Mouse (Mus musculus) limb, embryonic 13.5 days (tissue): ENCODE measurements around the gene Nodal. TPM values are rescaled to one million over a fixed set of nuclear protein-coding genes. Genes with fewer than 3 reads are reported as not detected.

Source experiments
- ATAC-seq: fragments of 200-750 bp; cut with Nextera tagmentation; 2 replicates; pipeline ENCODE4 v1.8.0; 2017; ENCODE audit warnings: low read depth, moderate number of reproducible peaks, moderate TSS enrichment; ENCODE audit not compliant: low FRiP score
- H3K27ac ChIP-seq: fragments of 300-500 bp; sonication (generic); 2 replicates; pipeline ENCODE4 v1.5.1; 2015; ENCODE audit warnings: inconsistent platforms, mild to moderate bottlenecking, moderate library complexity
- H3K27me3 ChIP-seq: fragments of 300-500 bp; sonication (generic); 2 replicates; pipeline ENCODE4 v1.6.1; 2015; ENCODE audit warnings: mild to moderate bottlenecking, inconsistent platforms
- H3K36me3 ChIP-seq: fragments of 300-500 bp; sonication (generic); 2 replicates; pipeline ENCODE4 v1.6.1; 2015; ENCODE audit warnings: inconsistent platforms, mild to moderate bottlenecking, moderate library complexity
- H3K4me1 ChIP-seq: fragments of 300-500 bp; sonication (generic); 2 replicates; pipeline ENCODE4 v1.6.1; 2015; ENCODE audit warnings: inconsistent platforms
- H3K4me2 ChIP-seq: fragments of 300-500 bp; sonication (generic); replicated peaks from 2 replicates; pipeline ENCODE4 v1.6.1; 2015; ENCODE audit warnings: inconsistent platforms, mild to moderate bottlenecking, moderate library complexity
- H3K4me3 ChIP-seq: fragments of 300-500 bp; sonication (generic); 2 replicates; pipeline ENCODE4 v1.5.1; 2015; ENCODE audit warnings: moderate library complexity, mild to moderate bottlenecking, inconsistent platforms
- H3K9ac ChIP-seq: fragments of 300-500 bp; sonication (generic); 2 replicates; pipeline ENCODE4 v1.6.1; 2015; ENCODE audit warnings: mild to moderate bottlenecking, inconsistent platforms
- H3K9me3 ChIP-seq: fragments of 300-500 bp; sonication (generic); 2 replicates; pipeline ENCODE4 v1.6.1; 2016; ENCODE audit warnings: inconsistent platforms
- WGBS: fragments of 180-500 bp; shearing (Covaris S2); methylation state at CpG from one replicate; pipeline ENCODE4 v1.1.7; 2015; 5-methylcytosine and 5-hydroxymethylcytosine counted together
- polyA plus RNA-seq: library from polyadenylated mRNA; unstranded; fragments of >200 nt; fragmentation: Nextera tagmentation; extraction: Ambion mirVana; gene quantifications from 2 replicates; pipeline ENCODE4 v1.2.1, GENCODE M21; 2015

Gene Nodal
- polyA plus RNA-seq, 1 experiment from 2014 or later: 0.19 TPM

DNA sequence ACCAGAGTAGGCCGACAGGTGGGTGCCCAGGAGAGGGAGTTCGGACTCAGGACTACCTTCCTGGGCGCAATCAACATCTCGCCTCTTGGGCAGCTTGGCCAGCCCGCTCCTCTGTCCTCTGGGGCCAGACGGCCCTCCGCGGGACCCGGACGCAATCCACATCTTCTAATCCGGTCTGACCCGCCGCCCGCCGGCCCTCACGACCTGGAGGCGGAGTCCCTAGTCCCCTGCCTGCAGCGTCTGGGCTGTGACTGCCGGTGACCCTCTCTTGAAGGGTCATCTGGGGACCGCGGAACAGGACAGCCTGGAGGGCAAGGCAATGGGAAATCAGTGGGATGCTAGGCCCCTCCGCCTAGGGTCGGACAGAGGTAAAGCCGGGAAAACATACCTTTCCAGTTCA lies 1.4 kb downstream of the Nodal start:
- H3K27me3 ChIP-seq: peaks cover 70% of the 10 kb centered on the region
- no peaks in the 10 kb centered on the region for H3K9me3 ChIP-seq
- no peak overlapping the region for H3K27ac ChIP-seq
- peaks cover 16% of the 10 kb centered on the region for H3K4me1 ChIP-seq
- no peak overlapping the region for H3K4me2 ChIP-seq
- H3K4me3 ChIP-seq: no peak overlapping the region
- no peak overlapping the region for H3K9ac ChIP-seq
- WGBS: 3% methylated on average over 24 of the region's 24 CpGs
- ATAC-seq: no peak
- no peaks in the 10 kb centered on the region for H3K36me3 ChIP-seq

- H3K9me3 ChIP-seq: no peaks in the 10 kb centered on the region
- no peak overlapping the region for H3K4me3 ChIP-seq
- H3K36me3 ChIP-seq: no peaks in the 10 kb centered on the region
- no peak overlapping the region for H3K4me2 ChIP-seq
- no peak overlapping the region for H3K9ac ChIP-seq
- WGBS: 69% methylated on average over 4 of the region's 4 CpGs
- H3K27me3 ChIP-seq: peaks cover 64% of the 10 kb centered on the region
- H3K27ac ChIP-seq: no peak overlapping the region
- no peak for ATAC-seq
- peaks cover 22% of the 10 kb centered on the region for H3K4me1 ChIP-seq
Measured at GRCm38 (mm10) chr10:61420011-61420410, 2.2 kb downstream of the Nodal start.

DNA sequence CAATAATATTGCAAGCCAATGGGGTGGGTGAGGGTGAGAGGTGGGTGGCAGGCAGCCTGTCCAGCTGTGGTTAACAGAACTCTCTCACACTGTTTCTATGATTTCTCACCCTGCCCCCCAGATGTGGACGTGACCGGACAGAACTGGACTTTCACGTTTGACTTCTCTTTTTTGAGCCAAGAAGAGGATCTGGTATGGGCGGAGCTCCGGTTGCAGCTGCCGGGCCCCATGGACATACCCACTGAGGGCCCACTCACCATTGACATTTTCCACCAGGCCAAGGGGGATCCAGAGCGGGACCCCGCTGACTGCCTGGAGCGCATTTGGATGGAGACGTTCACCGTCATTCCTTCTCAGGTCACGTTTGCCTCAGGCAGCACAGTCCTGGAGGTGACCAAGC lies 5.1 kb downstream of the Nodal start:
- no peaks in the 10 kb centered on the region for H3K36me3 ChIP-seq
- no peak overlapping the region for H3K27ac ChIP-seq
- H3K4me3 ChIP-seq: no peak overlapping the region
- H3K27me3 ChIP-seq: peaks cover 36% of the 10 kb centered on the region
- no peak overlapping the region for H3K4me2 ChIP-seq
- 85% methylated on average over 12 of the region's 12 CpGs for WGBS
- ATAC-seq: no peak
- peaks cover 20% of the 10 kb centered on the region for H3K4me1 ChIP-seq
- H3K9me3 ChIP-seq: no peaks in the 10 kb centered on the region
- no peak overlapping the region for H3K9ac ChIP-seq

GRCm38 (mm10) chr10:61423289-61423688 lies 5.5 kb downstream of the Nodal start:
- WGBS: 59% methylated on average over 10 of the region's 10 CpGs
- no peak overlapping the region for H3K9ac ChIP-seq
- no peak overlapping the region for H3K4me2 ChIP-seq
- H3K9me3 ChIP-seq: no peaks in the 10 kb centered on the region
- H3K27ac ChIP-seq: no peak overlapping the region
- 0 out of 2 replicates have a peak, but pooled peaks have one; percentile 6 for ATAC-seq
- no peaks in the 10 kb centered on the region for H3K36me3 ChIP-seq
- peaks cover 31% of the 10 kb centered on the region for H3K27me3 ChIP-seq
- H3K4me3 ChIP-seq: no peak overlapping the region
- peaks cover 15% of the 10 kb centered on the region for H3K4me1 ChIP-seq

GRCm38 (mm10) chr10:61424500-61424899 lies 6.7 kb downstream of the Nodal start:
- H3K9ac ChIP-seq: no peak overlapping the region
- no peak for ATAC-seq
- 41% methylated on average over 7 of the region's 7 CpGs for WGBS
- H3K27ac ChIP-seq: no peak overlapping the region
- 0 out of 2 replicates have a peak overlapping the region, but pooled peaks have one; percentile 1 for H3K4me2 ChIP-seq
- peaks cover 19% of the 10 kb centered on the region for H3K27me3 ChIP-seq
- peaks cover 5% of the 10 kb centered on the region for H3K4me1 ChIP-seq
- H3K9me3 ChIP-seq: no peaks in the 10 kb centered on the region
- peaks cover 10% of the 10 kb centered on the region for H3K36me3 ChIP-seq
- no peak overlapping the region for H3K4me3 ChIP-seq

GRCm38 (mm10) chr10:61425047-61425446 lies 7.3 kb downstream of the Nodal start:
- H3K4me3 ChIP-seq: no peak overlapping the region
- no peak for ATAC-seq
- H3K27me3 ChIP-seq: peaks cover 14% of the 10 kb centered on the region
- peaks cover 5% of the 10 kb centered on the region for H3K4me1 ChIP-seq
- WGBS: 66% methylated on average over 2 of the region's 2 CpGs
- no peaks in the 10 kb centered on the region for H3K9me3 ChIP-seq
- H3K4me2 ChIP-seq: no peak overlapping the region
- peaks cover 16% of the 10 kb centered on the region for H3K36me3 ChIP-seq
- H3K9ac ChIP-seq: no peak overlapping the region
- no peak overlapping the region for H3K27ac ChIP-seq

- Histone ChIP-seq H3K36me3 (peaks cover 28% of the 10 kb centered on the region), H3K4me3 (no peak overlapping the region), H3K9me3 (no peaks in the 10 kb centered on the region), H3K4me1 (peaks cover 5% of the 10 kb centered on the region), H3K27me3 (peaks cover 1% of the 10 kb centered on the region), H3K27ac (no peak overlapping the region), H3K4me2 (no peak overlapping the region), H3K9ac (no peak overlapping the region)
- 60% methylated on average over 2 of the region's 2 CpGs for WGBS
- no peak for ATAC-seq
Measured at GRCm38 (mm10) chr10:61426251-61426757, 8.5 kb downstream of the Nodal start.

DNA sequence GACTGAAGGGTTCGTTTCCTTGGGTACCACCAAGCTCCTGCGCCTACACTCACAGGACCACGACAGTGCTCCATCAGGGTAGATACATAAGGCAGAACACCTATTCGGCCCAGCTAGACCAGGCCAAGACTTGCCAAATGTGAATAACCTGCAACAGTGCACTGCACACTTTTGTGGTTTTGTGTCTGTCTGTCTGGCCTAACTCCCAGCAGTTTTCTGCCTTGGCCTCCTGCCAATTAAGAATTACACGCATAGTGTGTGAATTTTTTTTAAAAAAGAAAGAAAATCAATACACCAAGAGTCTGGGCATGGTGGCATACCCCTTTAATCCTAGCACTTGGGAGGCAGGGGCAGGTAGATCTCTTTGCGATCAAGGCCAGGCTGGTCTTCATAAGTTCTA lies 10.2 kb downstream of the Nodal start:
- WGBS: 88% methylated on average over 6 of the region's 6 CpGs
- no peak overlapping the region for H3K9ac ChIP-seq
- peaks cover 5% of the 10 kb centered on the region for H3K4me1 ChIP-seq
- no peak overlapping the region for H3K4me3 ChIP-seq
- no peaks in the 10 kb centered on the region for H3K9me3 ChIP-seq
- H3K27ac ChIP-seq: no peak overlapping the region
- H3K36me3 ChIP-seq: peaks cover 37% of the 10 kb centered on the region
- no peak overlapping the region for H3K4me2 ChIP-seq
- no peaks in the 10 kb centered on the region for H3K27me3 ChIP-seq
- ATAC-seq: no peak

DNA sequence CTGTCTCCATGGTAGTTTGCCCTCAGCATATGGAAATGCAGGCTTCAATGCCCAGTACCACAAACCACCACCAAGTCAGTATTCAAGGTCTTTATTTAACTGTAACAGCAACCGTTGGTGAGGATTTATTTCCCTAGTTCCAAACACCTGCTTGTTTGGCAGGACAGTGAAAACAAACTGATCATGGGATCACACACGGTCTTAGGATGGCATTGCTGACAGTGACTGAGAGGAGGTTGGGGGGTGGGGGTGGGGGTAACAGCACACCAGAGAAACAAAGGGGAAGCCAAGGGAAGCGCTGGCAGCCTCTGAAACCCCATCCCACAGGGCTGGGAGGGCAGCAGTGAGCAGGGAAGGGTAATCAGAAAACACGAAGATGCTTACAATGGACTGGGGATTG lies 10.6 kb downstream of the Nodal start:
- Histone ChIP-seq H3K9me3 (no peaks in the 10 kb centered on the region), H3K4me2 (no peak overlapping the region), H3K4me3 (no peak overlapping the region), H3K27ac (no peak overlapping the region), H3K4me1 (peaks cover 5% of the 10 kb centered on the region), H3K27me3 (no peaks in the 10 kb centered on the region), H3K36me3 (peaks cover 42% of the 10 kb centered on the region), H3K9ac (no peak overlapping the region)
- no peak for ATAC-seq
- WGBS: 74% methylated on average over 4 of the region's 4 CpGs

- no peaks in the 10 kb centered on the region for H3K9me3 ChIP-seq
- no peak overlapping the region for H3K4me3 ChIP-seq
- H3K36me3 ChIP-seq: peaks cover 48% of the 10 kb centered on the region
- H3K27ac ChIP-seq: no peak overlapping the region
- H3K27me3 ChIP-seq: no peaks in the 10 kb centered on the region
- ATAC-seq: no peak
- H3K4me2 ChIP-seq: no peak overlapping the region
- H3K9ac ChIP-seq: no peak overlapping the region
- WGBS: 84% methylated on average over 5 of the region's 5 CpGs
- peaks cover 5% of the 10 kb centered on the region for H3K4me1 ChIP-seq
Measured at GRCm38 (mm10) chr10:61429043-61429442, 11.3 kb downstream of the Nodal start.

GRCm38 (mm10) chr10:61431375-61431774 lies 13.6 kb downstream of the Nodal start:
- 92% methylated on average over 9 of the region's 9 CpGs for WGBS
- H3K4me2 ChIP-seq: no peak overlapping the region
- H3K27me3 ChIP-seq: no peaks in the 10 kb centered on the region
- H3K9ac ChIP-seq: no peak overlapping the region
- no peak for ATAC-seq
- no peak overlapping the region for H3K27ac ChIP-seq
- H3K36me3 ChIP-seq: peaks cover 61% of the 10 kb centered on the region
- no peaks in the 10 kb centered on the region for H3K9me3 ChIP-seq
- H3K4me1 ChIP-seq: no peaks in the 10 kb centered on the region
- no peak overlapping the region for H3K4me3 ChIP-seq

- H3K27ac ChIP-seq: no peak overlapping the region
- H3K36me3 ChIP-seq: peaks cover 8% of the 10 kb centered on the region; the same call in 1 of the 2 replicates
- no peak overlapping the region for H3K4me3 ChIP-seq
- H3K9ac ChIP-seq: no peak overlapping the region
- 80% methylated on average over 7 of the region's 7 CpGs for WGBS
- peaks cover 38% of the 10 kb centered on the region for H3K4me1 ChIP-seq
- no peak for ATAC-seq
- H3K9me3 ChIP-seq: no peaks in the 10 kb centered on the region
- no peaks in the 10 kb centered on the region for H3K27me3 ChIP-seq
- no peak overlapping the region for H3K4me2 ChIP-seq
Measured at GRCm38 (mm10) chr10:61440202-61440800, 22.5 kb downstream of the Nodal start.

GRCm38 (mm10) chr10:61443456-61443855 lies 25.7 kb downstream of the Nodal start:
- Histone ChIP-seq H3K4me1 (peaks cover 68% of the 10 kb centered on the region), H3K9me3 (no peaks in the 10 kb centered on the region), H3K4me3 (no peak overlapping the region), H3K27ac (peak overlapping the region; percentile 56), H3K4me2 (peak overlapping the region; percentile 23), H3K27me3 (no peaks in the 10 kb centered on the region), H3K9ac (0 out of 2 replicates have a peak overlapping the region, but pooled peaks have one; percentile 31), H3K36me3 (peaks cover 19% of the 10 kb centered on the region)
- WGBS: 8% methylated on average over 6 of the region's 6 CpGs
- ATAC-seq: peak; percentile 56
